Mouse (Mus musculus) stomach, postnatal 0 days (tissue): Measurements from ENCODE around the gene Hivep1. TPM values are rescaled to one million over a fixed set of nuclear protein-coding genes. Genes with fewer than 3 reads are reported as not detected.

Source experiments
- ATAC-seq: fragments of 200-750 bp; cut with Nextera tagmentation; 2 replicates; pipeline ENCODE4 v1.8.0; 2017; ENCODE audit not compliant: low FRiP score, low TSS enrichment
- DNase-seq: peaks from one replicate; pipeline ENCODE4 v3.0.0-alpha.2; 2016; ENCODE audit warnings: low spot score
- H3K27ac ChIP-seq: fragments of 300-500 bp; sonication (generic); replicated peaks from 2 replicates; pipeline ENCODE4 v1.5.1; 2014; ENCODE audit warnings: mild to moderate bottlenecking, control low read depth
- H3K27me3 ChIP-seq: fragments of 300-500 bp; sonication (generic); 2 replicates; pipeline ENCODE4 v1.6.1; 2014; ENCODE audit warnings: low read length; ENCODE audit not compliant: control insufficient read depth, insufficient read depth
- H3K36me3 ChIP-seq: fragments of 300-500 bp; sonication (generic); 2 replicates; pipeline ENCODE4 v1.6.1; 2014; ENCODE audit warnings: low read length, mixed read lengths; ENCODE audit not compliant: control insufficient read depth, insufficient read depth
- H3K4me1 ChIP-seq: fragments of 300-500 bp; sonication (generic); replicated peaks from 2 replicates; pipeline ENCODE4 v1.6.1; 2014; ENCODE audit warnings: antibody characterized with exemption; ENCODE audit not compliant: control insufficient read depth, insufficient read depth
- H3K4me2 ChIP-seq: fragments of 300-500 bp; sonication (generic); replicated peaks from 2 replicates; pipeline ENCODE4 v1.6.1; 2014; ENCODE audit warnings: low read depth, mild to moderate bottlenecking, control low read depth, moderate library complexity
- H3K4me3 ChIP-seq: fragments of 300-500 bp; sonication (generic); 2 replicates; pipeline ENCODE4 v1.5.1; 2014; ENCODE audit warnings: low read depth, low read length, control low read depth
- H3K9ac ChIP-seq: fragments of 300-500 bp; sonication (generic); 2 replicates; pipeline ENCODE4 v1.6.1; 2014; ENCODE audit warnings: mild to moderate bottlenecking, low read length, control low read depth, mixed read lengths
- H3K9me3 ChIP-seq: fragments of 300-500 bp; sonication (generic); 2 replicates; pipeline ENCODE4 v1.6.1; 2016; ENCODE audit warnings: low read length; ENCODE audit not compliant: control insufficient read depth
- CTCF ChIP-seq: IDR thresholded peaks from 2 replicates; pipeline ENCODE4 v1.5.1; 2016; ENCODE audit warnings: antibody characterized with exemption, low read depth, mild to moderate bottlenecking, moderate library complexity
- EP300 ChIP-seq: optimal IDR thresholded peaks from 2 replicates; pipeline ENCODE3; 2016; ENCODE audit warnings: antibody characterized with exemption
- WGBS: fragments of 180-500 bp; shearing (Covaris S2); extraction: QIAGEN DNeasy Blood & Tissue Kit; methylation state at CpG from one replicate; pipeline ENCODE4 v1.1.7; 2014; 5-methylcytosine and 5-hydroxymethylcytosine counted together
- polyA plus RNA-seq: library from polyadenylated mRNA; unstranded; fragments of >200 nt; fragmentation: Nextera tagmentation; extraction: Ambion mirVana; gene quantifications from 2 replicates; pipeline ENCODE4 v1.2.1, GENCODE M21; 2015

The Hivep1 gene
- polyA plus RNA-seq, 1 experiment from 2014 or later, result 4.6 TPM

DNA sequence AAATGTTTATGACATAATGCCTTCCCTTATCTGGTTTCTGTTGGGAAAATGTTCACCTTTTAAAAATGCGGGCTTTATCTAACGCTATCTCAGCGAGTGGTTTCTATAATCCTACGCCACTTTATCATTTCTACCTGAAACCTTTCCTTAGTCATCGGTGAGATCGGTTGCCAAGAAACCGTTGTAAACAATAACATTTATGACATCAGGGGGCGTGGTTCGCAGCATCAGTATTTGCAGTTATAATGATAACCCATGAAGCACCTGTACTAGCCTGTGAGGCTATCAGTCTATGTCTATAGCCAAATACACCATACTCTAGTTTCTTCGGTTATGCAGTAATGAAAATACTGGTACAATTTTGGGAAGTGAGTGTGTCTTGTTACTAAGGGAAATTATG, 177.0 kb downstream of the Hivep1 start:
- no peak for TF ChIP-seq CTCF
- TF ChIP-seq EP300, result no peak
- Histone ChIP-seq H3K4me2 (no peak overlapping the region), H3K27me3 (no peaks in the 10 kb centered on the region), H3K36me3 (no peaks in the 10 kb centered on the region), H3K4me3 (no peak overlapping the region), H3K9ac (no peak overlapping the region), H3K4me1 (no peaks in the 10 kb centered on the region), H3K27ac (no peak overlapping the region), H3K9me3 (no peaks in the 10 kb centered on the region)
- ATAC-seq, result no peak
- DNase-seq, result no peak
- WGBS, result 74% methylated on average over 10 of the region's 10 CpGs

DNA sequence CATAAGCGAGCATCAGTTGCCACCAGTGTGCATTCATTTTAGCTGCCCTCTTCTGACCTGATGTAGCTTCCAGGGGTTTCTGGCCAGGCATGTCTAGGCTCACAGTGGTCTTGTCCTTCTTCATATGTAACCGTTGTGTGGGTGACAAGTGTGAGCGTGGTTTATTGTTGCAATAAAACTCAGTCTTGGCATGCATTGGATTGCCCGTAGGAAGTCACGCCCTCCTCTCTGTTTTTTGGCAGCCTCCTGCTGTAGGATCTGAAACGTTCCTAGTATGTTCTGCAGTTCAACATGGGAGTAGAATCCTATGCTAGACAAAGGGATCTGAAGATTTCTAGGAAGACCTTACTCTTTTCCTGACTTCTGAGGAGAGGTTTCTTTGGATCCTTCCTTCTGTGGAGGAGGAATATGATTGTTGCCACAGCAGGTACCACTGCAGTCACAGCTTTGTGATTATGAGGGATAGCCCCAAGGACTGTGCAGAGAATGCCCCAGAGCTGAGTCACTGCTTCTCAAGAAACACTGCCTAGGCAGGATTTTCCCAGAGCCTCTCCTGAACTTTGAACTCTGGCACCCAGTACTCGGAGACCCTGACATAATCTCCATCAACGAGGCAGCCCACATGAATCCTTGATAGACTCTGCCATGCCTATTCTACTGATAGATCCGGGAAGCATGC, 182.1 kb downstream of the Hivep1 start:
- Histone ChIP-seq H3K27ac (no peak overlapping the region), H3K4me1 (no peaks in the 10 kb centered on the region), H3K27me3 (no peaks in the 10 kb centered on the region), H3K9me3 (no peaks in the 10 kb centered on the region), H3K36me3 (no peaks in the 10 kb centered on the region), H3K4me2 (no peak overlapping the region), H3K4me3 (no peak overlapping the region), H3K9ac (no peak overlapping the region)
- ATAC-seq, result no peak
- TF ChIP-seq CTCF, result no peak
- TF ChIP-seq EP300, result no peak
- 47% methylated on average over 9 of the region's 9 CpGs for WGBS
- DNase-seq, result no peak

DNA sequence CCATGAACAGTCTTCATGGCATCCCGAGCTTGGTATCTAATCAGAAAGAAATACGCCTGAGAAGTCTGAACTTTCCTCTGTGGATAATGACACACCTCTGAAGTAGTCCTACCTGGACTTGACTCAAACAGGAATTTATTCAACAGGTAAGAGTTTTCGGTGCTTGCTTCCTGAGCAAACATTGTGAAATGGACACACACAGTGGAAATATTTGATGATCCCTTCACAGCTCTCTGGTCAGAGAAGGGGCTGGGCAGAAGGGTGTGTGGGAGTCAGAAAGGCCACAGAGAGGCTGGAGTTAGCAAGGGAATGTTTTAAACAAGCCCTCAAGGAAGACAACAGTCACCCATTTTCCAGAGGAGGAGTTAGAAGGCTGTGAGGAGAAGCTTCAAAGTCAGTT, 186.7 kb downstream of the Hivep1 start:
- Histone ChIP-seq H3K4me2 (no peak overlapping the region), H3K27ac (no peak overlapping the region), H3K9ac (no peak overlapping the region), H3K36me3 (no peaks in the 10 kb centered on the region), H3K9me3 (no peaks in the 10 kb centered on the region), H3K4me3 (no peak overlapping the region), H3K4me1 (no peaks in the 10 kb centered on the region), H3K27me3 (no peaks in the 10 kb centered on the region)
- DNase-seq (no peak), ATAC-seq (no peak)
- WGBS, result 61% methylated on average over 3 of the region's 3 CpGs
- no peak for TF ChIP-seq CTCF
- no peak for TF ChIP-seq EP300

DNA sequence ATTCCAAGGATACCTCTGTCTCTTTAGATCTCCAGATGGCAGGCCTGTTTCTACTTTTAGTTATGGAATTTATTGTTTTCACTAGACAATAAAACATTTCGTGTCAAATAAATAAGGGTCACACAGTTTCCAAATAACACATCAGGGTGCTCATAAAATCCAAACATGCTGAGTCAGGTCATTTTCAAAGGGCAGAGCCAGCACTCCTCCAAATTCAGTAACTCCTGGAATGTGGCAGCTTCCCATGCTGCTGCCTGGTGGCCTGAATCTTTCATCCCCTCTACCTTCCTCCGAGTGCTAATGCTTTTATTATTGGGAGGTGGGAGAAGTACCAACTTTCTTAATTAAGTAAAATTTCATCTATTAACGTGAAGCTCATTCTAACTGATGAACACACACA, 190.3 kb downstream of the Hivep1 start:
- ATAC-seq, result no peak
- no peaks in the 10 kb centered on the region for H3K9me3 ChIP-seq
- no peak overlapping the region for H3K27ac ChIP-seq
- no peaks in the 10 kb centered on the region for H3K27me3 ChIP-seq
- no peaks in the 10 kb centered on the region for H3K4me1 ChIP-seq
- WGBS, result 56% methylated on average over 3 of the region's 3 CpGs
- no peak overlapping the region for H3K4me2 ChIP-seq
- TF ChIP-seq CTCF, result no peak
- no peak for TF ChIP-seq EP300
- no peak overlapping the region for H3K9ac ChIP-seq
- DNase-seq, result no peak
- H3K36me3 ChIP-seq, result no peaks in the 10 kb centered on the region
- no peak overlapping the region for H3K4me3 ChIP-seq

Other genes starting within 250 kb of the Hivep1 start
- 41.1 and 42.3 TPM in 2 replicates for gene Adtrp, start 204.3 kb upstream of the Hivep1 start, polyA plus RNA-seq
- gene Edn1, start 249.5 kb downstream of the Hivep1 start, polyA plus RNA-seq, result 14.3 and 14.9 TPM in 2 replicates